Mouse (Mus musculus) left cerebral cortex, postnatal 25 days (tissue): ENCODE results near the gene Prcp. TPM values are rescaled to one million over a fixed set of nuclear protein-coding genes. Genes with fewer than 3 reads are reported as not detected.
A peak's percentile ranks its signal among the peaks of the same experiment; 100 is the strongest.
"Not testable (repeated sequence)": the region's sequence is repeated elsewhere in the genome, so short reads cannot be mapped to it uniquely, and the experiment has no call there.

Experiments used
- DNase-seq, 2 experiments: peaks; one replicate each; pipeline ENCODE4 v3.0.0; 2022; ENCODE audit warnings: low spot score in 2 of 2, mixed read lengths in 1 of 2
- intact Hi-C: fragments of 180-260 bp; cut with DNase I; formaldehyde crosslinking; loops from one replicate; pipeline ENCODE4 v1.15.1; 2025
- total RNA-seq, 2 experiments: library from RNA; stranded (reverse); gene quantifications; 2 replicates each; pipeline ENCODE4 v1.2.3; 2021

Prcp gene
- total RNA-seq, 2 experiments from 2014 or later = 9.4 to 11.4 TPM

- no peak for DNase-seq
- intact Hi-C loops = no loop called here
These were observed 12.5 kb downstream of the Prcp start for GRCm38 (mm10) chr7:92886801-92887200.

GRCm38 (mm10) chr7:92887230-92887629 lies 13.0 kb downstream of the Prcp start:
- intact Hi-C loops = no loop called here
- DNase-seq = no peak

GRCm38 (mm10) chr7:92890211-92890610 lies 15.9 kb downstream of the Prcp start:
- DNase-seq = no peak
- intact Hi-C loops = no loop called here

- intact Hi-C loops = no loop called here
- no peak for DNase-seq
These were observed 16.5 kb downstream of the Prcp start for GRCm38 (mm10) chr7:92890618-92891230.

GRCm38 (mm10) chr7:92893478-92893877 lies 19.2 kb downstream of the Prcp start:
- intact Hi-C loops = no loop called here
- DNase-seq = no peak

- intact Hi-C loops = loop anchor here (2.0 to 5.0 kb wide), 2 partner anchors 21 to 66 kb away; partner anchors contain the start of genes Ddias and Prcp
- DNase-seq = peak in 1 of 2 experiments; percentile 37
These were observed 21.8 kb downstream of the Prcp start for GRCm38 (mm10) chr7:92896036-92896435.

GRCm38 (mm10) chr7:92897021-92897420 lies 22.8 kb downstream of the Prcp start:
- intact Hi-C loops = loop anchor here (2.0 to 5.0 kb wide), 2 partner anchors 22 to 65 kb away; partner anchors contain the start of genes Ddias and Prcp
- peak in 1 of 2 experiments; percentile 50 for DNase-seq

- intact Hi-C loops = loop anchor here (1.0 kb wide), 1 partner anchor 29 kb away; the partner anchor contains the start of genes Ddias and Prcp
- DNase-seq = peak; percentile 48 to 80
These were observed 29.2 kb downstream of the Prcp start for GRCm38 (mm10) chr7:92903360-92904038.

GRCm38 (mm10) chr7:92904285-92904684 lies 30.0 kb downstream of the Prcp start:
- DNase-seq, intact Hi-C loops: not testable (repeated sequence)

GRCm38 (mm10) chr7:92920172-92920856 lies 46.0 kb downstream of the Prcp start:
- intact Hi-C loops = no loop called here
- no peak for DNase-seq

- intact Hi-C loops = no loop called here
- DNase-seq = no peak
These were observed 46.5 kb downstream of the Prcp start for GRCm38 (mm10) chr7:92920857-92921172.

- intact Hi-C loops = no loop called here
- no peak for DNase-seq
These were observed 58.5 kb downstream of the Prcp start for GRCm38 (mm10) chr7:92932792-92933191.

GRCm38 (mm10) chr7:92933308-92933948 lies 59.2 kb downstream of the Prcp start:
- intact Hi-C loops = not testable (repeated sequence)
- peak in 1 of 2 experiments; percentile 6 for DNase-seq

- DNase-seq = no peak
- intact Hi-C loops = no loop called here
These were observed 62.5 kb downstream of the Prcp start for GRCm38 (mm10) chr7:92936747-92937146.

- intact Hi-C loops = no loop called here
- peak; percentile 9 to 10 for DNase-seq
These were observed 63.7 kb downstream of the Prcp start for GRCm38 (mm10) chr7:92937955-92938354.

GRCm38 (mm10) chr7:92939776-92940175 lies 65.5 kb downstream of the Prcp start:
- DNase-seq = no peak
- intact Hi-C loops = no loop called here

- intact Hi-C loops = no loop called here
- peak in 1 of 2 experiments; percentile 56 for DNase-seq
These were observed 76.5 kb downstream of the Prcp start for GRCm38 (mm10) chr7:92950775-92951174.

GRCm38 (mm10) chr7:92952210-92952609 lies 77.9 kb downstream of the Prcp start:
- intact Hi-C loops = no loop called here
- DNase-seq = no peak

- intact Hi-C loops = loop anchor here (5.0 kb wide), 1 partner anchor 62 kb away; no protein-coding TSS in a partner anchor
- DNase-seq = no peak
These were observed 85.5 kb downstream of the Prcp start for GRCm38 (mm10) chr7:92959758-92960157.

- intact Hi-C loops = loop anchor here (5.0 kb wide), 1 partner anchor 65 kb away; no protein-coding TSS in a partner anchor
- no peak for DNase-seq
These were observed 87.6 kb downstream of the Prcp start for GRCm38 (mm10) chr7:92961876-92962275.
